Mouse (Mus musculus) testis, postnatal 10 days (tissue): ENCODE measurements around the gene Impg1.
"Not testable (repeated sequence)": the region's sequence is repeated elsewhere in the genome, so short reads cannot be mapped to it uniquely, and the experiment has no call there.

Experiments used
- DNase-seq: peaks from one replicate; pipeline ENCODE4 v3.0.0; 2021; ENCODE audit warnings: low spot score

The Impg1 gene

GRCm38 (mm10) chr9:80344451-80345000 is 120.8 kb downstream of the Impg1 start:
- no peak for DNase-seq

- no peak for DNase-seq
These were observed 122.8 kb downstream of the Impg1 start for GRCm38 (mm10) chr9:80342520-80342919.

- DNase-seq, result no peak
These were observed 123.5 kb downstream of the Impg1 start for GRCm38 (mm10) chr9:80341756-80342155.

GRCm38 (mm10) chr9:80340927-80341326 is 124.4 kb downstream of the Impg1 start:
- DNase-seq, result peak; percentile 48

- no peak for DNase-seq
These were observed 127.3 kb downstream of the Impg1 start for GRCm38 (mm10) chr9:80338026-80338425.

- no peak for DNase-seq
These were observed 129.5 kb downstream of the Impg1 start for GRCm38 (mm10) chr9:80335660-80336357.

GRCm38 (mm10) chr9:80333998-80334605 is 131.2 kb downstream of the Impg1 start:
- DNase-seq, result no peak

GRCm38 (mm10) chr9:80333466-80333865 is 131.8 kb downstream of the Impg1 start:
- no peak for DNase-seq

- peak; percentile 56 for DNase-seq
These were observed 133.1 kb downstream of the Impg1 start for GRCm38 (mm10) chr9:80332153-80332552.

GRCm38 (mm10) chr9:80321051-80321887 is 144.0 kb downstream of the Impg1 start:
- DNase-seq, result not testable (repeated sequence)

- DNase-seq, result no peak
These were observed 147.3 kb downstream of the Impg1 start for GRCm38 (mm10) chr9:80318027-80318426.

- no peak for DNase-seq
These were observed 149.4 kb downstream of the Impg1 start for GRCm38 (mm10) chr9:80315922-80316321.

- no peak for DNase-seq
These were observed 151.7 kb downstream of the Impg1 start for GRCm38 (mm10) chr9:80313610-80314009.

- no peak for DNase-seq
These were observed 157.7 kb downstream of the Impg1 start for GRCm38 (mm10) chr9:80307629-80308028.

GRCm38 (mm10) chr9:80306853-80307252 is 158.4 kb downstream of the Impg1 start:
- no peak for DNase-seq

GRCm38 (mm10) chr9:80306390-80306789 is 158.9 kb downstream of the Impg1 start:
- no peak for DNase-seq

GRCm38 (mm10) chr9:80303518-80303917 is 161.8 kb downstream of the Impg1 start:
- DNase-seq, result no peak

GRCm38 (mm10) chr9:80299031-80299430 is 166.2 kb downstream of the Impg1 start:
- no peak for DNase-seq

GRCm38 (mm10) chr9:80296086-80296485 is 169.2 kb downstream of the Impg1 start:
- no peak for DNase-seq

GRCm38 (mm10) chr9:80293056-80293584 is 172.2 kb downstream of the Impg1 start:
- DNase-seq, result no peak

- no peak for DNase-seq
These were observed 178.4 kb downstream of the Impg1 start for GRCm38 (mm10) chr9:80286845-80287244.

- no peak for DNase-seq
These were observed 180.6 kb downstream of the Impg1 start for GRCm38 (mm10) chr9:80284539-80285174.
